Mouse (Mus musculus): Measurements from ENCODE around the gene Eif3l. TPM values are rescaled to one million over a fixed set of nuclear protein-coding genes. Genes with fewer than 3 reads are reported as not detected.

Gene Eif3l
- total and polyA plus RNA-seq, 3 experiments: 30.9 to 261 (median 134) TPM

GRCm38 (mm10) chr15:79097135-79097534 is 22.2 kb downstream of the Eif3l start:
- TF ChIP-seq GATA1 (IDR thresholded peaks at IDR 0.05; ENCODE audit: borderline replicate concordance, low read length) (no peak), TAL1 (conservative IDR thresholded peaks at IDR 0.05; ENCODE audit: low read depth, low read length) (no peak), CTCF (IDR thresholded peaks at IDR 0.05; ENCODE audit: low read depth, low read length) (no peak)

GRCm38 (mm10) chr15:79097611-79098025 is 22.6 kb downstream of the Eif3l start:
- H3K9me3 ChIP-seq (replicated peaks): no peaks in the 10 kb centered on the region
- TF ChIP-seq POLR2AphosphoS5 (IDR thresholded peaks at IDR 0.05; ENCODE audit: insufficient replicate concordance, low read depth, low read length) (no peak), TAL1 (conservative IDR thresholded peaks at IDR 0.05; ENCODE audit: low read depth, low read length) (no peak), GATA2 (IDR thresholded peaks at IDR 0.05; ENCODE audit: borderline replicate concordance, low read depth, low read length) (no peak), CTCF (IDR thresholded peaks at IDR 0.05; ENCODE audit: low read depth, low read length) (no peak), GATA1 (IDR thresholded peaks at IDR 0.05; ENCODE audit: borderline replicate concordance, low read length) (no peak)
- peaks cover 32% of the 10 kb centered on the region for H3K27me3 ChIP-seq (ENCODE audit: insufficient read depth, low read length)
- DNase-seq (ENCODE audit: low spot score) (no peak), ATAC-seq (ENCODE audit: extremely low read depth, insufficient number of reproducible peaks, low FRiP score, poor library complexity, severe bottlenecking) (no peak)
- no peaks in the 10 kb centered on the region; the same call in 1 of the 2 replicates for H3K4me1 ChIP-seq (ENCODE audit: insufficient read depth, low read depth, low read length)
- H3K4me3 ChIP-seq (ENCODE audit: low read depth, low read length): no peak overlapping the region
- peaks cover 48% of the 10 kb centered on the region for H3K36me3 ChIP-seq (replicated peaks)

More at GRCm38 (mm10) chr15:79097135-79097534, 22.2 kb downstream of the Eif3l start:
- Histone ChIP-seq H3K36me3 (replicated peaks) (peaks cover 52% of the 10 kb centered on the region), H3K27me3 (ENCODE audit: insufficient read depth, low read length) (peaks cover 30% of the 10 kb centered on the region), H3K4me3 (ENCODE audit: low read depth, low read length) (no peak overlapping the region), H3K4me1 (ENCODE audit: insufficient read depth, low read depth, low read length) (peaks cover 2% of the 10 kb centered on the region; the same call in 1 of the 2 replicates), H3K9me3 (replicated peaks) (no peaks in the 10 kb centered on the region)
- ATAC-seq (ENCODE audit: extremely low read depth, insufficient number of reproducible peaks, low FRiP score, poor library complexity, severe bottlenecking) (no peak), DNase-seq (ENCODE audit: low spot score) (no peak)

- ATAC-seq (ENCODE audit: extremely low read depth, insufficient number of reproducible peaks, low FRiP score, poor library complexity, severe bottlenecking) (no peak), DNase-seq (ENCODE audit: low spot score) (no peak)
Observed at GRCm38 (mm10) chr15:79098220-79098619, 23.2 kb downstream of the Eif3l start.

GRCm38 (mm10) chr15:79098868-79099267 is 23.9 kb downstream of the Eif3l start:
- no peak for ATAC-seq (ENCODE audit: extremely low read depth, insufficient number of reproducible peaks, low FRiP score, poor library complexity, severe bottlenecking)
- no peak overlapping the region for H3K4me3 ChIP-seq (ENCODE audit: low read depth, low read length)
- H3K27me3 ChIP-seq (ENCODE audit: insufficient read depth, low read length): peaks cover 39% of the 10 kb centered on the region
- H3K9me3 ChIP-seq (replicated peaks): no peaks in the 10 kb centered on the region
- no peaks in the 10 kb centered on the region for H3K4me1 ChIP-seq (ENCODE audit: insufficient read depth, low read depth, low read length)
- no peak for DNase-seq (ENCODE audit: low spot score)
- peaks cover 35% of the 10 kb centered on the region for H3K36me3 ChIP-seq (replicated peaks)
- TF ChIP-seq POLR2AphosphoS5 (IDR thresholded peaks at IDR 0.05; ENCODE audit: insufficient replicate concordance, low read depth, low read length): no peak
- no peak for TF ChIP-seq CTCF (IDR thresholded peaks at IDR 0.05; ENCODE audit: low read depth, low read length)
- TF ChIP-seq GATA1 (IDR thresholded peaks at IDR 0.05; ENCODE audit: borderline replicate concordance, low read length): no peak
- no peak for TF ChIP-seq GATA2 (IDR thresholded peaks at IDR 0.05; ENCODE audit: borderline replicate concordance, low read depth, low read length)
- no peak for TF ChIP-seq TAL1 (conservative IDR thresholded peaks at IDR 0.05; ENCODE audit: low read depth, low read length)

More at GRCm38 (mm10) chr15:79098220-79098619, 23.2 kb downstream of the Eif3l start:
- Histone ChIP-seq H3K4me1 (ENCODE audit: insufficient read depth, low read depth, low read length) (no peaks in the 10 kb centered on the region; the same call in 1 of the 2 replicates), H3K9me3 (replicated peaks) (no peaks in the 10 kb centered on the region), H3K4me3 (ENCODE audit: low read depth, low read length) (no peak overlapping the region), H3K27me3 (ENCODE audit: insufficient read depth, low read length) (peaks cover 34% of the 10 kb centered on the region), H3K36me3 (replicated peaks) (peaks cover 42% of the 10 kb centered on the region)
- no peak for TF ChIP-seq CTCF (IDR thresholded peaks at IDR 0.05; ENCODE audit: low read depth, low read length)
- TF ChIP-seq GATA1 (IDR thresholded peaks at IDR 0.05; ENCODE audit: borderline replicate concordance, low read length): no peak
- no peak for TF ChIP-seq GATA2 (IDR thresholded peaks at IDR 0.05; ENCODE audit: borderline replicate concordance, low read depth, low read length)
- no peak for TF ChIP-seq TAL1 (conservative IDR thresholded peaks at IDR 0.05; ENCODE audit: low read depth, low read length)
- no peak for TF ChIP-seq POLR2AphosphoS5 (IDR thresholded peaks at IDR 0.05; ENCODE audit: insufficient replicate concordance, low read depth, low read length)

- no peaks in the 10 kb centered on the region for H3K9me3 ChIP-seq (replicated peaks)
- ATAC-seq (ENCODE audit: extremely low read depth, insufficient number of reproducible peaks, low FRiP score, poor library complexity, severe bottlenecking) (no peak), DNase-seq (ENCODE audit: low spot score) (no peak)
- peaks cover 29% of the 10 kb centered on the region for H3K36me3 ChIP-seq (replicated peaks)
- H3K4me1 ChIP-seq (ENCODE audit: insufficient read depth, low read depth, low read length): no peaks in the 10 kb centered on the region
- TF ChIP-seq GATA1 (IDR thresholded peaks at IDR 0.05; ENCODE audit: borderline replicate concordance, low read length): no peak
- no peak for TF ChIP-seq POLR2AphosphoS5 (IDR thresholded peaks at IDR 0.05; ENCODE audit: insufficient replicate concordance, low read depth, low read length)
- no peak for TF ChIP-seq CTCF (IDR thresholded peaks at IDR 0.05; ENCODE audit: low read depth, low read length)
- TF ChIP-seq TAL1 (conservative IDR thresholded peaks at IDR 0.05; ENCODE audit: low read depth, low read length): no peak
- TF ChIP-seq GATA2 (IDR thresholded peaks at IDR 0.05; ENCODE audit: borderline replicate concordance, low read depth, low read length): no peak
- peaks cover 41% of the 10 kb centered on the region for H3K27me3 ChIP-seq (ENCODE audit: insufficient read depth, low read length)
- no peak overlapping the region for H3K4me3 ChIP-seq (ENCODE audit: low read depth, low read length)
Observed at GRCm38 (mm10) chr15:79099456-79099855, 24.5 kb downstream of the Eif3l start.

GRCm38 (mm10) chr15:79100391-79100790 is 25.4 kb downstream of the Eif3l start:
- DNase-seq (ENCODE audit: low spot score) (no peak), ATAC-seq (ENCODE audit: extremely low read depth, insufficient number of reproducible peaks, low FRiP score, poor library complexity, severe bottlenecking) (no peak)
- Histone ChIP-seq H3K4me3 (ENCODE audit: low read depth, low read length) (no peak overlapping the region), H3K27me3 (ENCODE audit: insufficient read depth, low read length) (peaks cover 46% of the 10 kb centered on the region), H3K9me3 (replicated peaks) (no peaks in the 10 kb centered on the region), H3K4me1 (ENCODE audit: insufficient read depth, low read depth, low read length) (peaks cover 3% of the 10 kb centered on the region; the same call in 1 of the 2 replicates), H3K36me3 (replicated peaks) (peaks cover 21% of the 10 kb centered on the region)
- TF ChIP-seq CTCF (IDR thresholded peaks at IDR 0.05; ENCODE audit: low read depth, low read length) (no peak), POLR2AphosphoS5 (IDR thresholded peaks at IDR 0.05; ENCODE audit: insufficient replicate concordance, low read depth, low read length) (no peak), GATA1 (IDR thresholded peaks at IDR 0.05; ENCODE audit: borderline replicate concordance, low read length) (no peak), TAL1 (conservative IDR thresholded peaks at IDR 0.05; ENCODE audit: low read depth, low read length) (no peak), GATA2 (IDR thresholded peaks at IDR 0.05; ENCODE audit: borderline replicate concordance, low read depth, low read length) (no peak)
